In genomic region chr13:45553674-45554073, GRCm38 (mm10) we compare ENCODE assay signal across 14 mouse cellular contexts. TPM values are rescaled to one million over a fixed set of nuclear protein-coding genes. Genes with fewer than 3 reads are reported as not detected.
DNase-seq lines count a peak whose midpoint lies in the region; ATAC-seq lines count a peak whose summit lies in the region.
"Had no signal": no experiment of that assay in that cellular context is flagged by ENCODE, and none has a peak within 500 bp of the region (broad histone marks: within the 10 kb centered on the region; RNA-seq: fewer than 3 reads in every experiment).

No protein-coding gene starts in this region.

- intact Hi-C loops in heart, postnatal 25 days (cut with DNase I), result no loop called here

- no peaks in the 10 kb centered on the region for H3K27me3 ChIP-seq in heart, embryonic 11.5 days (ENCODE audit: control insufficient read depth, insufficient read depth, low read length)
- H3K27me3 ChIP-seq in kidney, embryonic 16.5 days (ENCODE audit: insufficient read depth, low read length), result no peaks in the 10 kb centered on the region
- no peaks in the 10 kb centered on the region for H3K27me3 ChIP-seq in intestine, embryonic 15.5 days (replicated peaks)
- H3K27me3 ChIP-seq: embryonic facial prominence, embryonic 15.5 days; limb, embryonic 15.5 days; neural tube, embryonic 15.5 days had no signal

- no peak; the same call in 1 of the 2 replicates for ATAC-seq in heart, embryonic 11.5 days (replicated peaks; ENCODE audit: insufficient number of reproducible peaks, low FRiP score, low TSS enrichment)
- no peak for ATAC-seq in kidney, embryonic 16.5 days (ENCODE audit: low FRiP score, low TSS enrichment)
- ATAC-seq in intestine, embryonic 15.5 days, result peak; percentile 63
- ATAC-seq: activated CD4-positive, CD25-positive, alpha-beta regulatory T cell, adult 4 months; forebrain, embryonic 14.5 days had no signal

- H3K4me3 ChIP-seq in heart, embryonic 11.5 days (ENCODE audit: low read depth, low read length), result no peak overlapping the region
- no peak overlapping the region for H3K4me3 ChIP-seq in kidney, embryonic 16.5 days (ENCODE audit: low read length)
- no peak overlapping the region for H3K4me3 ChIP-seq in intestine, embryonic 15.5 days (replicated peaks)
- H3K4me3 ChIP-seq: embryonic facial prominence, embryonic 15.5 days; limb, embryonic 15.5 days; neural tube, embryonic 15.5 days had no signal

- no peak overlapping the region for H3K4me2 ChIP-seq in heart, embryonic 11.5 days
- H3K4me2 ChIP-seq in kidney, embryonic 16.5 days (replicated peaks; ENCODE audit: low read depth, low read length), result no peak overlapping the region
- H3K4me2 ChIP-seq in intestine, embryonic 15.5 days (replicated peaks), result no peak overlapping the region
- H3K4me2 ChIP-seq: embryonic facial prominence, embryonic 15.5 days; limb, embryonic 15.5 days; neural tube, embryonic 15.5 days had no signal

- no peak overlapping the region for H3K9ac ChIP-seq in heart, embryonic 11.5 days (ENCODE audit: low read depth, low read length)
- no peak overlapping the region for H3K9ac ChIP-seq in kidney, embryonic 16.5 days (replicated peaks; ENCODE audit: low read length)
- H3K9ac ChIP-seq in intestine, embryonic 15.5 days, result no peak overlapping the region
- H3K9ac ChIP-seq: embryonic facial prominence, embryonic 15.5 days; limb, embryonic 15.5 days; neural tube, embryonic 15.5 days had no signal

- no peaks in the 10 kb centered on the region for H3K36me3 ChIP-seq in heart, embryonic 11.5 days (ENCODE audit: control insufficient read depth, insufficient read depth, low read length)
- H3K36me3 ChIP-seq in kidney, embryonic 16.5 days (ENCODE audit: insufficient read depth, low read length), result no peaks in the 10 kb centered on the region
- no peaks in the 10 kb centered on the region for H3K36me3 ChIP-seq in intestine, embryonic 15.5 days
- H3K36me3 ChIP-seq: limb, embryonic 15.5 days; neural tube, embryonic 15.5 days had no signal

- DNase-seq in heart, postnatal 25 days (ENCODE audit: low spot score), result no peak
- DNase-seq in kidney, adult 18-20 months, result peak; percentile 46
- DNase-seq in kidney, postnatal 25 days, result peak; percentile 63 to 81
- no peak for DNase-seq in urinary bladder, adult 18-20 months (ENCODE audit: low spot score in 2 of 2)
- DNase-seq in cerebellum, adult 9-10 months, result no peak

- peaks cover 15% of the 10 kb centered on the region for H3K4me1 ChIP-seq in heart, embryonic 11.5 days (ENCODE audit: control insufficient read depth, insufficient read depth, low read length)
- H3K4me1 ChIP-seq in kidney, embryonic 16.5 days (ENCODE audit: insufficient read depth, low read length), result peaks cover 5% of the 10 kb centered on the region; the same call in 1 of the 2 replicates
- H3K4me1 ChIP-seq in intestine, embryonic 15.5 days (replicated peaks), result peaks cover 5% of the 10 kb centered on the region; the same call in 1 of the 2 replicates

- 50% methylated on average over 7 of the region's 7 CpGs for WGBS in heart, embryonic 11.5 days (ENCODE audit: insufficient replicate concordance)
- 62% methylated on average over 7 of the region's 7 CpGs for WGBS in kidney, embryonic 16.5 days
- 53% methylated on average over 7 of the region's 7 CpGs for WGBS in intestine, embryonic 15.5 days

- peak overlapping the region; percentile 32 for H3K27ac ChIP-seq in heart, embryonic 11.5 days (ENCODE audit: low read depth, low read length)
- no peak overlapping the region for H3K27ac ChIP-seq in kidney, embryonic 16.5 days (ENCODE audit: low read length)
- no peak overlapping the region for H3K27ac ChIP-seq in intestine, embryonic 15.5 days
- H3K27ac ChIP-seq: embryonic facial prominence, embryonic 15.5 days; limb, embryonic 15.5 days; macrophage; neural tube, embryonic 15.5 days had no signal

- no peaks in the 10 kb centered on the region for H3K9me3 ChIP-seq in heart, embryonic 11.5 days (replicated peaks; ENCODE audit: control insufficient read depth, low read length)
- H3K9me3 ChIP-seq in kidney, embryonic 16.5 days (ENCODE audit: low read length), result no peaks in the 10 kb centered on the region
- H3K9me3 ChIP-seq in intestine, embryonic 15.5 days, result no peaks in the 10 kb centered on the region
- H3K9me3 ChIP-seq: embryonic facial prominence, embryonic 15.5 days; limb, embryonic 15.5 days; neural tube, embryonic 15.5 days had no signal

RNA-seq across cellular contexts. Expression of gene Gmpr, which starts 46.4 kb away (rescaled TPM):
- 176 and 191 TPM in 2 replicates for polyA plus RNA-seq in heart, embryonic 11.5 days (2014; fragmentation: Nextera tagmentation; extraction: Ambion mirVana)
- 100 to 1,000 TPM; 167 to 189 TPM for total RNA-seq in heart, postnatal 25 days (2021)
- 56.6 and 62.4 TPM in 2 replicates for polyA plus RNA-seq in kidney, embryonic 16.5 days (2015; fragmentation: Nextera tagmentation; extraction: Ambion mirVana)
- polyA plus RNA-seq in intestine, embryonic 15.5 days (2015; fragmentation: Nextera tagmentation; extraction: Ambion mirVana), result 26.9 and 28.7 TPM in 2 replicates
- polyA plus RNA-seq: activated CD4-positive, CD25-positive, alpha-beta regulatory T cell, adult 4 months had no signal

Comparison
In these comparisons a context has a peak if more than half of its experiments do, and no peak if none do; other contexts are left out.
1. DNase-seq: peak in kidney, adult 18-20 months (single experiment) and kidney, postnatal 25 days (2 of 2); none in heart, postnatal 25 days (single experiment), urinary bladder, adult 18-20 months (0 of 2) and cerebellum, adult 9-10 months (single experiment).